Mouse (Mus musculus) embryonic fibroblast, embryonic 13.5 days (primary cell): ENCODE measurements around the gene Hyou1.

Source experiments
- CTCF ChIP-seq: IDR thresholded peaks from 2 replicates; pipeline ENCODE4 v1.5.1; 2011; ENCODE audit warnings: mild to moderate bottlenecking, control low read depth, low read length, moderate library complexity, borderline replicate concordance; ENCODE audit not compliant: insufficient read depth
- POLR2A ChIP-seq: IDR thresholded peaks from 2 replicates; pipeline ENCODE4 v1.6.1; 2011; ENCODE audit warnings: low read depth, mild to moderate bottlenecking, control low read depth, low read length, moderate library complexity

- TF ChIP-seq CTCF, result no peak
- no peak for TF ChIP-seq POLR2A
Measured at GRCm38 (mm10) chr9:44336093-44336406, 43.2 kb upstream of the Hyou1 start.
